Comparison of ENCODE assay signal across 8 mouse cellular contexts in the genomic region with DNA sequence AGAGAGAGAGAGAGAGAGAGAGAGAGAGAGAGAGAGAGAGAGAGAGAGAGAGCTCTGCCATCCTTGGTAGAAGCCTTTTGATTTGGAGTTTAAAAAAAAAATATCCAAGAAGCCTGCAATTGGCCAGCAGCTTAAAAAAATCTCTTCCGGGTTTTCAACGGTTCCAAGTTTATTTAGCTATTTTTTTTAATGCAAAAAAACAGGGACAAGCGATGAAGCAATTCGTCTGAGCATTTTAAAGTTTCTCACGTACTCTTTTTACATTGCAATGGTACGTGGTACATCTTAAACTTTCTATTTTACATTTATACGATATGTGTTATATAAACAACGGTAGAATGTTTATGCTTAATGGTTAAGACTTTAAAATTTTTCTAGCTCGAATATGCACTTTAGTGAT. TPM values are rescaled to one million over a fixed set of nuclear protein-coding genes. Genes with fewer than 3 reads are reported as not detected.
DNase-seq lines count a peak whose midpoint lies in the region; ATAC-seq and TF ChIP-seq lines count a peak whose summit lies in the region.

A gene (plus strand): TSS at position 94 of the 400 bp plus-strand sequence.

- peak within 1 kb of the TSS; percentile 41 for H3K9ac ChIP-seq in midbrain, embryonic 15.5 days

- H3K27me3 ChIP-seq in spleen, adult 2 months (ENCODE audit: control insufficient read depth, insufficient read depth, low read length) = peaks cover 19% of the 10 kb centered on the region
- H3K27me3 ChIP-seq in heart, embryonic 10.5 days (ENCODE audit: insufficient read depth, poor library complexity, severe bottlenecking) = no peaks in the 10 kb centered on the region
- peaks cover 15% of the 10 kb centered on the region for H3K27me3 ChIP-seq in midbrain, embryonic 15.5 days (replicated peaks)

- WGBS in spleen, adult 2 months = under 1% methylated on average over 9 of the region's 9 CpGs
- under 1% methylated on average over 9 of the region's 9 CpGs for WGBS in heart, embryonic 10.5 days
- WGBS in midbrain, embryonic 15.5 days = 0% methylated on average over 9 of the region's 9 CpGs

- TF ChIP-seq CTCF in spleen, adult 2 months (IDR thresholded peaks at IDR 0.05; ENCODE audit: extremely low read depth, insufficient read depth, insufficient read length, insufficient replicate concordance) = no peak
- no peak for TF ChIP-seq CTCF in bone marrow macrophage, adult 2 months (IDR thresholded peaks at IDR 0.05; ENCODE audit: low read depth, low read length)

- peak within 1 kb of the TSS; percentile 95 for H3K27ac ChIP-seq in spleen, adult 2 months (ENCODE audit: insufficient read depth, low read length)
- peak within 1 kb of the TSS; percentile 99 for H3K27ac ChIP-seq in bone marrow macrophage, adult 2 months (ENCODE audit: insufficient read depth, low read depth, low read length)
- peak within 1 kb of the TSS; percentile 90 for H3K27ac ChIP-seq in heart, embryonic 10.5 days
- H3K27ac ChIP-seq in midbrain, embryonic 15.5 days = peak within 1 kb of the TSS; percentile 79

- H3K9me3 ChIP-seq in heart, embryonic 10.5 days = no peaks in the 10 kb centered on the region
- H3K9me3 ChIP-seq in midbrain, embryonic 15.5 days = no peaks in the 10 kb centered on the region

- peak within 1 kb of the TSS; percentile 82 for H3K4me3 ChIP-seq in spleen, adult 2 months (ENCODE audit: extremely low read depth, insufficient read depth, insufficient read length)
- H3K4me3 ChIP-seq in bone marrow macrophage, adult 2 months (ENCODE audit: insufficient read depth, low read length) = peak within 1 kb of the TSS; percentile 63
- peak within 1 kb of the TSS; percentile 61 for H3K4me3 ChIP-seq in heart, embryonic 10.5 days
- peak within 1 kb of the TSS; percentile 58 for H3K4me3 ChIP-seq in midbrain, embryonic 15.5 days

- ATAC-seq in midbrain, embryonic 15.5 days (replicated peaks) = no peak

- no peaks in the 10 kb centered on the region for H3K36me3 ChIP-seq in spleen, adult 2 months (ENCODE audit: control insufficient read depth, insufficient read depth, low read length)
- H3K36me3 ChIP-seq in heart, embryonic 10.5 days = no peaks in the 10 kb centered on the region
- H3K36me3 ChIP-seq in midbrain, embryonic 15.5 days (replicated peaks) = no peaks in the 10 kb centered on the region

- no peak for DNase-seq in spleen, adult 2 months (ENCODE audit: low read depth in 1 of 2, low spot score in 2 of 2)
- DNase-seq in spleen, adult 18-20 months = no peak
- no peak for DNase-seq in heart, embryonic 10.5 days (ENCODE audit: low spot score)
- DNase-seq in layer of hippocampus, postnatal 25 days (ENCODE audit: extremely low spot score in 1 of 2, low spot score in 1 of 2) = no peak
- no peak for DNase-seq in urinary bladder, postnatal 36 days (ENCODE audit: low spot score in 2 of 2)
- DNase-seq in ovary, adult 18-20 months (ENCODE audit: low spot score) = no peak

- H3K4me1 ChIP-seq in spleen, adult 2 months (ENCODE audit: control insufficient read depth, insufficient read depth, insufficient read length) = peaks cover 2% of the 10 kb centered on the region
- H3K4me1 ChIP-seq in bone marrow macrophage, adult 2 months (ENCODE audit: control insufficient read depth, insufficient read depth, low read length) = peaks cover 17% of the 10 kb centered on the region
- peaks cover 26% of the 10 kb centered on the region for H3K4me1 ChIP-seq in heart, embryonic 10.5 days
- H3K4me1 ChIP-seq in midbrain, embryonic 15.5 days = peaks cover 24% of the 10 kb centered on the region

- no peak for TF ChIP-seq POLR2A in spleen, adult 2 months (IDR thresholded peaks at IDR 0.05; ENCODE audit: low read depth, low read length)
- no peak for TF ChIP-seq POLR2A in bone marrow macrophage, adult 2 months (IDR thresholded peaks at IDR 0.05; ENCODE audit: borderline replicate concordance, low read depth, low read length)

- H3K4me2 ChIP-seq in midbrain, embryonic 15.5 days = peak within 1 kb of the TSS; percentile 66

RNA-seq across cellular contexts. Expression of the gene that starts here (rescaled TPM):
- 10.3 and 13.2 TPM in 2 replicates for polyA plus RNA-seq in spleen, adult 2 months (2012; rRNA removed)
- polyA plus RNA-seq in bone marrow macrophage, adult 2 months (2012; ENCODE audit: insufficient read depth, insufficient read length, missing spikeins) = 7.8 and 8.1 TPM in 2 replicates
- polyA plus RNA-seq in heart, embryonic 10.5 days (2016; fragmentation: Nextera tagmentation; extraction: Ambion mirVana) = 14.4 and 19.6 TPM in 2 replicates
- 100 to 1,000 TPM; 104 to 117 TPM for total RNA-seq in layer of hippocampus, postnatal 25 days (2021)
- 26.5 and 27.8 TPM in 2 replicates for polyA plus RNA-seq in midbrain, embryonic 15.5 days (2015; fragmentation: Nextera tagmentation; extraction: Ambion mirVana)
